Mouse (Mus musculus) thymus, postnatal 4 days (tissue): ENCODE measurements around the gene Nfe2l1.

Experiments used
- DNase-seq: peaks from one replicate; pipeline ENCODE4 v3.0.0; 2021

Gene Nfe2l1

GRCm38 (mm10) chr11:96776968-96777962 lies 52.5 kb downstream of the Nfe2l1 start, which contains the start of gene Snx11:
TSS of gene Snx11 (minus strand) at chr11:96777559.
- peak; percentile 97 for DNase-seq

GRCm38 (mm10) chr11:96776068-96776467 lies 53.7 kb downstream of the Nfe2l1 start:
- DNase-seq, result no peak

- DNase-seq, result no peak
Observed at GRCm38 (mm10) chr11:96775665-96776064, 54.1 kb downstream of the Nfe2l1 start.

- no peak for DNase-seq
Observed at GRCm38 (mm10) chr11:96775063-96775462, 54.7 kb downstream of the Nfe2l1 start.

GRCm38 (mm10) chr11:96774536-96774935 lies 55.2 kb downstream of the Nfe2l1 start:
- DNase-seq, result no peak

- no peak for DNase-seq
Observed at GRCm38 (mm10) chr11:96772413-96772812, 57.4 kb downstream of the Nfe2l1 start.

- no peak for DNase-seq
Observed at GRCm38 (mm10) chr11:96771274-96771975, 58.3 kb downstream of the Nfe2l1 start.

GRCm38 (mm10) chr11:96768240-96768639 lies 61.5 kb downstream of the Nfe2l1 start:
- no peak for DNase-seq
